Comparison of ENCODE assay signal across 8 mouse cellular contexts in the genomic region with DNA sequence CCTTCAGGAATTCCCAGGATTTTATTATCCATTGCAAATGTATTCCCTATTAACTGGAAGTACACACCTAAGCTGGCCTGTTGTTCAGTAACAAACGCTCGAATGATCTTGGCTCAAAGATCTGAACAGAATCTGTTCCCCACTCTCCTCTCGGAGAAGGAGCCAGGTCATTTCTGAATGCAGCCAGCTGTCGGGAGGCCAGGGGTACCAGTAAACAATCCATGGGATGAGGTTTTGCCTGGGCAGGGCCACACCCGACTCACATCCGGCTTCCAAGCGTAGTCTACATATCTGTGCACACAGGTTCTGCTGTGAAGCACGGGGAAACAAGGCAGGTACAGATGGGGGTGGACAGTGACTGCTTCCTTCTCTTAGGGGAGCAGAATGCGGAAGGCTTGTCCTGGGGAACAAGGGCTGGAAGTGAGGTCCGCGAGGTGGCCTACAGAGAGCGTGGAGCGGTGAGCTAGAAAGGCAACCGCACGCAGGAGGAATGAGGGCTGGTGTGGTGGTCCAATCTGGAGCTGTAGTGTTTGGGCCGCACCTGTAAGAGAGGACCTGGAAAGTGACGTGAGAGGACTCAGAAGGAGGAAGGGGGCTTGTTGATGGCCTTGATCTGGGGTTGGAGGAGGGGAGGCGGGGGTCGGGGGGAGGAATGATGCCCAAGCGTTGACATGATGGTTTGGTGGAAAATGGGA. TPM values are rescaled to one million over a fixed set of nuclear protein-coding genes. Genes with fewer than 3 reads are reported as not detected.
DNase-seq lines count a peak whose midpoint lies in the region; ATAC-seq and TF ChIP-seq lines count a peak whose summit lies in the region.

No protein-coding gene starts in this region.

- H3K4me1 ChIP-seq in limb, embryonic 10.5 days: peaks cover 42% of the 10 kb centered on the region
- H3K4me1 ChIP-seq in spleen, adult 2 months (ENCODE audit: control insufficient read depth, insufficient read depth, insufficient read length): peaks cover 8% of the 10 kb centered on the region; the same call in 1 of the 2 replicates

- WGBS in limb, embryonic 10.5 days: 4% methylated on average over 20 of the region's 20 CpGs
- WGBS in spleen, adult 2 months: 9% methylated on average over 20 of the region's 20 CpGs

- H3K9me3 ChIP-seq in limb, embryonic 10.5 days (replicated peaks): no peaks in the 10 kb centered on the region

- peak overlapping the region; percentile 82 for H3K27ac ChIP-seq in limb, embryonic 10.5 days
- peak overlapping the region; percentile 84 for H3K27ac ChIP-seq in spleen, adult 2 months (ENCODE audit: insufficient read depth, low read length)

- no peak; the same call in 1 of the 2 replicates for TF ChIP-seq POLR2A in spleen, adult 2 months (IDR thresholded peaks at IDR 0.05; ENCODE audit: low read depth, low read length)

- peaks cover 12% of the 10 kb centered on the region for H3K27me3 ChIP-seq in limb, embryonic 10.5 days (ENCODE audit: low read depth, poor library complexity, severe bottlenecking)
- no peaks in the 10 kb centered on the region for H3K27me3 ChIP-seq in spleen, adult 2 months (ENCODE audit: control insufficient read depth, insufficient read depth, low read length)

- peak; percentile 70 for ATAC-seq in inflammation-experienced regulatory T-cells, adult 6 months

- peak; percentile 65 for DNase-seq in embryo, embryonic 10 days (ENCODE audit: low spot score)
- DNase-seq in embryo, embryonic 9.5 days (ENCODE audit: extremely low spot score): no peak
- DNase-seq in cerebellum, postnatal 10 days: peak; percentile 76 to 84
- peak; percentile 43 for DNase-seq in gastrocnemius, postnatal 14 days
- DNase-seq in limb, embryonic 10.5 days (ENCODE audit: low spot score): peak; percentile 78
- peak; percentile 44 for DNase-seq in mesoderm, embryonic 11.5 days (ENCODE audit: low read depth, low spot score)
- peak in 1 of 2 experiments; percentile 49 for DNase-seq in spleen, adult 2 months (ENCODE audit: low read depth in 1 of 2, low spot score in 2 of 2)

- TF ChIP-seq CTCF in spleen, adult 2 months (IDR thresholded peaks at IDR 0.05; ENCODE audit: extremely low read depth, insufficient read depth, insufficient read length, insufficient replicate concordance): no peak

- H3K36me3 ChIP-seq in limb, embryonic 10.5 days: no peaks in the 10 kb centered on the region
- H3K36me3 ChIP-seq in spleen, adult 2 months (ENCODE audit: control insufficient read depth, insufficient read depth, low read length): no peaks in the 10 kb centered on the region

- intact Hi-C loops in gastrocnemius, postnatal 14 days (cut with DNase I; ENCODE audit: low total_unique reads): no loop called here

- peak overlapping the region; percentile 74 for H3K4me3 ChIP-seq in limb, embryonic 10.5 days
- H3K4me3 ChIP-seq in spleen, adult 2 months (ENCODE audit: extremely low read depth, insufficient read depth, insufficient read length): peak overlapping the region; percentile 62

RNA-seq across cellular contexts. Expression of a gene that starts 16.5 kb away (rescaled TPM):
- total RNA-seq in gastrocnemius, postnatal 14 days (2021): 1,000 to 10,000 TPM in 1 of 2 experiments, 100 to 1,000 TPM in 1; 660 to 1,001 TPM
- polyA plus RNA-seq in inflammation-experienced regulatory T-cells, adult 6 months (2017; shearing (Covaris generic)): 1,000 to 10,000 TPM in 2 of 3 experiments, 100 to 1,000 TPM in 1; 741 to 1,375 (median 1,290) TPM
- 856 and 992 TPM in 2 replicates for polyA plus RNA-seq in limb, embryonic 10.5 days (2016; fragmentation: Nextera tagmentation; extraction: Ambion mirVana)
- polyA plus RNA-seq in spleen, adult 2 months (2012; rRNA removed): 316 and 423 TPM in 2 replicates

RNA-seq across cellular contexts. Expression of a gene that starts 17.3 kb away (rescaled TPM):
- not detected for total RNA-seq in gastrocnemius, postnatal 14 days (2021)
- 1 to 10 TPM in 2 of 3 experiments, under 1 TPM in 1; 0.65 to 1.1 (median 1.0) TPM for polyA plus RNA-seq in inflammation-experienced regulatory T-cells, adult 6 months (2017; shearing (Covaris generic))
- polyA plus RNA-seq in limb, embryonic 10.5 days (2016; fragmentation: Nextera tagmentation; extraction: Ambion mirVana): 0.44 and 0.54 TPM in 2 replicates
- polyA plus RNA-seq in spleen, adult 2 months (2012; rRNA removed): 0.08 and 0.15 TPM in 2 replicates

RNA-seq across cellular contexts. Expression of a gene that starts 27.5 kb away (rescaled TPM):
- total RNA-seq in gastrocnemius, postnatal 14 days (2021): 1 to 10 TPM; 3.6 to 4.0 TPM
- 10 to 100 TPM in 1 of 3 experiments, 1 to 10 TPM in 2; 6.9 to 10.2 (median 9.2) TPM for polyA plus RNA-seq in inflammation-experienced regulatory T-cells, adult 6 months (2017; shearing (Covaris generic))
- polyA plus RNA-seq in limb, embryonic 10.5 days (2016; fragmentation: Nextera tagmentation; extraction: Ambion mirVana): 23.5 and 25.5 TPM in 2 replicates
- polyA plus RNA-seq in spleen, adult 2 months (2012; rRNA removed): 17.0 and 21.0 TPM in 2 replicates

RNA-seq across cellular contexts. Expression of a gene that starts 34.9 kb away (rescaled TPM):
- total RNA-seq in gastrocnemius, postnatal 14 days (2021): 1 to 10 TPM; 5.3 to 6.4 TPM
- 10 to 100 TPM in 1 of 3 experiments, 1 to 10 TPM in 2; 5.6 to 12.9 (median 8.3) TPM for polyA plus RNA-seq in inflammation-experienced regulatory T-cells, adult 6 months (2017; shearing (Covaris generic))
- polyA plus RNA-seq in limb, embryonic 10.5 days (2016; fragmentation: Nextera tagmentation; extraction: Ambion mirVana): 52.1 and 59.0 TPM in 2 replicates
- 21.2 and 21.5 TPM in 2 replicates for polyA plus RNA-seq in spleen, adult 2 months (2012; rRNA removed)
